In genomic region chr19:30065797-30066196, GRCm38 (mm10) we compare ENCODE assay signal across 12 mouse cellular contexts. TPM values are rescaled to one million over a fixed set of nuclear protein-coding genes. Genes with fewer than 3 reads are reported as not detected.
DNase-seq lines count a peak whose midpoint lies in the region; ATAC-seq lines count a peak whose summit lies in the region.
"Had no signal": no experiment of that assay in that cellular context is flagged by ENCODE, and none has a peak within 500 bp of the region (broad histone marks: within the 10 kb centered on the region; RNA-seq: fewer than 3 reads in every experiment).

No protein-coding gene starts in this region.

- H3K9ac ChIP-seq in kidney, embryonic 14.5 days (ENCODE audit: low read depth, low read length), result no peak overlapping the region
- no peak overlapping the region for H3K9ac ChIP-seq in hindbrain, embryonic 12.5 days
- H3K9ac ChIP-seq: heart, embryonic 15.5 days; liver, embryonic 14.5 days had no signal

- 75% methylated on average over 4 of the region's 4 CpGs for WGBS in kidney, embryonic 14.5 days
- 79% methylated on average over 4 of the region's 4 CpGs for WGBS in hindbrain, embryonic 12.5 days

- no peaks in the 10 kb centered on the region for H3K4me1 ChIP-seq in kidney, embryonic 14.5 days (ENCODE audit: control insufficient read depth, insufficient read depth, low read length)
- H3K4me1 ChIP-seq in hindbrain, embryonic 12.5 days, result no peaks in the 10 kb centered on the region

- H3K9me3 ChIP-seq in kidney, embryonic 14.5 days (ENCODE audit: control insufficient read depth, low read length), result no peaks in the 10 kb centered on the region
- no peaks in the 10 kb centered on the region for H3K9me3 ChIP-seq in hindbrain, embryonic 12.5 days (replicated peaks)
- H3K9me3 ChIP-seq: heart, embryonic 15.5 days had no signal

- H3K4me2 ChIP-seq in kidney, embryonic 14.5 days (replicated peaks; ENCODE audit: low read depth, low read length), result no peak overlapping the region
- H3K4me2 ChIP-seq in hindbrain, embryonic 12.5 days (replicated peaks), result no peak overlapping the region
- H3K4me2 ChIP-seq: heart, embryonic 15.5 days had no signal

- H3K27me3 ChIP-seq in kidney, embryonic 14.5 days (ENCODE audit: control insufficient read depth, insufficient read depth, low read length), result no peaks in the 10 kb centered on the region
- H3K27me3 ChIP-seq in hindbrain, embryonic 12.5 days, result no peaks in the 10 kb centered on the region
- H3K27me3 ChIP-seq: heart, embryonic 15.5 days had no signal

- no peak for ATAC-seq in kidney, embryonic 14.5 days (ENCODE audit: low FRiP score, low TSS enrichment)
- ATAC-seq in hindbrain, embryonic 12.5 days (ENCODE audit: low FRiP score), result no peak
- no peak for ATAC-seq in erythroid progenitor cell, adult 5-6 weeks (replicated peaks; ENCODE audit: low FRiP score, poor library complexity, severe bottlenecking)

- peak; percentile 6 for DNase-seq in kidney, postnatal 14 days
- peak; percentile 9 for DNase-seq in CD4-positive helper T cell, adult 2 months (ENCODE audit: low read depth, low spot score)
- peak; percentile 3 for DNase-seq in Muller cell, postnatal 12 days (ENCODE audit: inconsistent ontology term)
- peak; percentile 4 for DNase-seq in lung, postnatal 14 days
- DNase-seq: kidney, adult 11 months; spleen, adult 18-20 months; thymus, postnatal 4 days had no signal

- no peak overlapping the region for H3K4me3 ChIP-seq in kidney, embryonic 14.5 days (ENCODE audit: low read length)
- no peak overlapping the region for H3K4me3 ChIP-seq in hindbrain, embryonic 12.5 days
- H3K4me3 ChIP-seq: heart, embryonic 15.5 days had no signal

- peaks cover 8% of the 10 kb centered on the region; the same call in 1 of the 2 replicates for H3K36me3 ChIP-seq in kidney, embryonic 14.5 days (ENCODE audit: control insufficient read depth, insufficient read depth, low read length)
- no peaks in the 10 kb centered on the region for H3K36me3 ChIP-seq in hindbrain, embryonic 12.5 days

- H3K27ac ChIP-seq in kidney, embryonic 14.5 days (ENCODE audit: low read depth, low read length), result no peak overlapping the region
- H3K27ac ChIP-seq in hindbrain, embryonic 12.5 days, result no peak overlapping the region
- H3K27ac ChIP-seq: heart, embryonic 15.5 days; liver, embryonic 14.5 days had no signal

RNA-seq across cellular contexts. Expression of gene Uhrf2, which starts 35.5 kb away (rescaled TPM):
- polyA plus RNA-seq in kidney, embryonic 14.5 days (2014; fragmentation: Nextera tagmentation; extraction: Ambion mirVana), result 75.9 and 101 TPM in 2 replicates
- polyA plus RNA-seq in hindbrain, embryonic 12.5 days (2016; fragmentation: Nextera tagmentation; extraction: Ambion mirVana), result 83.7 and 92.6 TPM in 2 replicates
- 151 and 220 TPM in 2 replicates for total RNA-seq in erythroid progenitor cell, adult 5-6 weeks (2015; ENCODE audit: low replicate concordance)
- 132 and 155 TPM in 2 replicates for total RNA-seq in erythroid progenitor cell, adult 5-6 weeks (2017; ENCODE audit: low replicate concordance)
